Mouse (Mus musculus): Measurements from ENCODE around the gene Rarg. TPM values are rescaled to one million over a fixed set of nuclear protein-coding genes. Genes with fewer than 3 reads are reported as not detected.
A peak's percentile ranks its signal among the peaks of the same experiment; 100 is the strongest.

Gene Rarg
- polyA plus RNA-seq, 1 experiment from 2014 or later: 6.0 TPM

DNA sequence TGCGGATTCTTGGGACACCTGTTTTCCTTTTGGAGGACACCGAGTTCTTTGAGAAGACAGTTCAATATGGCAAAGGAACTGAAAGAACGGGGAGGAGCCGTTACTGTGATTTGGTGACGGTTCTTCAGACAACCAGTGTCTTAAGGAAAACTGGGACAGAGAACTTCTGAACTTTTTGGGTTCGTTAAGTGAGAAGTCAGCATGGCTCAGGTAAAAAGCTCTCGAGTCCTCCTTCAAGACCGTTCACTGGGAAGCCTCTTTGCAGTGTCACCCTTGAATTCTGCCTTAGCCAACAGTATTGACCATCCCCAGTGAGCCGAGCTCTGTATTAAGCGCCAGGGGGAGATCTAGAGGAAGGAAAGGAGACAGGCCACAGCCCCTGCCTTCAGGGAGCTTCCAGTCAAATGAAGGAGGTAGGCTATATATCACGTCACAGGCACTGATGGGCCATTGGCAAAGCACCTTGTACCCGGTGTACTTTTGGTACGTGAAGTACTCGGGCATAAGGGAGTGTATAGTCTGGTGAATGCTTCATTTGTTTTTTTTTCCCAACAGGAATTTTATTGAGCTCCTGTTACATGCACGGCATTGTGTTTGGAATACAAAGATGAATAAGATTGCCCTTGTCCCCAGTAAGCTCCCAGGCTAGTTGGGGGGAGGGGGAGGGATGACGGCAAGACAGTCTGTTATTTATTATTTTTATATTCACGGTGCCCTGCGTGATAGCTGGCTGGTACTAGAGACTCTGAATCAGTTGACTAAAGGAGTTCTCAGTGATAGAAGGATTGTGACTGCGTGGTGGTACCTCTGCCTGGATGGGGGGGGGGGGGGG is 52.4 kb downstream of the Rarg start, which contains the start of gene Csad:
Gene Csad (minus strand): TSS at position 51 of the 832 bp plus-strand sequence.
- DNase-seq (ENCODE audit: low spot score): no peak

DNA sequence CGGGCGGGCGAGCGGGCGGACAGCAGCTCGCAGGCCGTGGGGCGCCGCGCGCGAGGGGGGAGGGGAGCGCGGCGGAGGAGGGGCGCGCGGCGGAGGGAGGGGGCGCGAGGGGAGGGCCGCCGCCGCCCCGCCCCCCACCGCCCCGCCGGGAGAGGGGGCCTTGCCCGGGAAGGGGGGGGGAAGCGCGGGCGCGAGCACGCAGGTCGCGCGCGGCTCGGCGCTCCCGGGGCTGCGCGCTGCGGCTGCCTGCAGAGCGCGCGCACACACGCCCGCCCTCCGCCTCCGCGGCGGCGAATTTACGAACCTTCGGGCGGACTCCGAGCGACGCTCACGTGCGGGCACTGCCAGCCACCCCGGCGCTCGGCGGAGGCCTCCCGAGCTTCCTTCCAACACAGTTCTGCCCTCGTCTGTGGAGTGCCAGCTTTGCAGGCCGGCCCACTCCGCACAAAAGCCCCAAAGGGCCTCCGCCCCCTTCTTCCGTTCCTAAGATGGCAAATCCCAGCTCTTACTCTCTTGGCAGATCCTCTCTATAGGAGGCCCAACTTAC is 53.4 kb downstream of the Rarg start:
- DNase-seq (ENCODE audit: low spot score): peak; percentile 76

DNA sequence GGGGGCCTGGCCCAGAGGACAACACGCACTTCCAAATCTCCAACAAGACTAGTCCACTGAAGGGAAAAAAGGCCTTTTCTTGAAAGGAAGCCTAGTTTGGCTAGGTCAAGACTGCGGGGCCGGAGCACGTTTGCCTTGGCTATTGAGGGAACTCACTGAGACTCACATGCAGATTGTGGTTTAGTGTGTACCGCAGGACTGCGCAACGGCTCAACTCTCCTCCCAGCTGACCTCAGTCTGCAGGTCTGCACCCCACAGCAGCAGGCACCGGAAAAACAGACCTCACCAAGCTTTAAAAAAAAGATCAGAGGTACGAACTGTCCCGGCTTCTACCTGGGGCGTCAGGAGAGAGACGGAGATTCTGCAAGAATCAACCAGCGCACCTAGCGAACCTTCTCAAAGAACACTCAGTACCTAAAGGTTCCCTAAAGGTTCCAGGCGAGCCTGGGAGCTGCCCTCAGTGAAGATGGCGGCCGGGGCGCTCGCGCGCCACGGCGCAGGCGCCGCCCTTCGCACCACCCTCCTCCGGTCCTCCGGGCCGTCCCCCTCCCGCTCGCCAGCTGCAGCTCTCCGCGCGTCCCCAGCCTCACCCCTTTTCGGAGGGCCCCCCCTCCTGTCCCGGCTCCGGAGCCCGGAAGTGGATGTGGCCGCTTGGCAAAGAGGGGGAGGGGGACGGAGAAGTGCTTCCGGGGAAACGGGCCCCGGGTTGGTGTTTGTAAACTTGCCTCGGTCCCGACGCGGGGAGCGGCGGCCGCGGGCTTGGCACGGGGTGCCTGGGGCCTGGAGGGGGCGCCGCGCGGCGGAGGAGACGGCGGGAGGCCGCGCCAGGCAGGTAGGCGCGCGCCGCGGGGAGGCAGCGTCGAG is 54.1 kb downstream of the Rarg start, which contains the start of gene Zfp740:
Gene Zfp740 (plus strand): TSS at position 279 of the 864 bp plus-strand sequence.
- DNase-seq (ENCODE audit: low spot score): peak; percentile 98

DNA sequence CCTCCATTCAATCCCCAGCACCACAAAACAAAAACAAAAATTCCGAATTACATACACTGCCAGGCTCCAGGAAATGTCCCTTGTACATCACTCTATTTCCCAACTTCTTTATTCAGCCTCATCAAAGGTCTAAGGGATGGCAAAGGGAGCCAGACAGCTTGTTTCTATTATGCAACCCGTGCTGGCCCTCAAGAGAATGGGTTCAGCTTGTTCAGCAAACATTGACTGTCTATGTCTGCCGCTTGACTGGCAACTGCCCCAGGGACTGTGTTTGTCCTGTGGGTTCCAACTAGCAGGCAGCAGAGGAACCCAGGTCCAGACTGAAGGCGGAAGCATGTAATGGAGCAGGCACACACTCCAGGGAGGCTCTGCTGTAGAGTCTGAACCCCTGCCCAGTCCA is 58.5 kb downstream of the Rarg start:
- DNase-seq (ENCODE audit: low spot score): no peak

DNA sequence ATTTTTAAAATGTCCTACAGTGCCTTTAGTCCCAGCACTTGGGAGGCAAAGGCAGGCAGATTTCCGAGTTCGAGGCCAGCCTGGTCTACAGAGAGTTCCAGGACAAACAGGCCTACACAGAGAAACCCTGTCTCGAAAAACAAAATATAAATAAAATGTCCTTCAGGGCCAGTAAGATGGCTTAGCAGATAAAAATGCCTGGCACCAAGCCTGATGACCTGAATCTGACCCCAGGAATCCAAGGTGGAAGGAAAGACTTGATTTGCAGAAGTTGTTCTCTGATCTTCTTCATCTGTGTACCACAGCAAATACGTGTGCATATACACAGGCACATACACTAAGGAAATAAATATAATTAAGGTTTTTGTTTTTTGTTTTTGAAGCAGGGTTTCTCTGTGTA is 61.9 kb downstream of the Rarg start:
- DNase-seq (ENCODE audit: low spot score): no peak

DNA sequence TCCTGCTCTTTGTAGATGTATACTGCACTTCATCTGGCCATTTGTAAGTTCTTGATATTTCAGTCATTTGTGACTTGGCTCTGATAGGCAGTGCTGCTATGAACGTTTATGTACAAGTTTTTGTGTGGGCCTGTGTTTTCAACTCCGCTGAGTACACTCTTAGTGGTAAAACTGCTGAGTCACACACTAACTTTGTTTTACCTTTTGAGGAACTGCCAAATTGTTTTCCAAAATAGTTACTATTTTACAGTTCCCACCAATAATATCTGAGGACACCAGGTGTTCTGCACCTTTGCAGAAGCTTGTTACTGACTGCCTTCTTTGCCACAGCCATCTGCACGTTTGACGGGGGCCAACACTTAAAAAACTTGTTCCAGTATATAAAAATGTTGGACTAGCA is 62.9 kb downstream of the Rarg start:
- DNase-seq (ENCODE audit: low spot score): no peak

DNA sequence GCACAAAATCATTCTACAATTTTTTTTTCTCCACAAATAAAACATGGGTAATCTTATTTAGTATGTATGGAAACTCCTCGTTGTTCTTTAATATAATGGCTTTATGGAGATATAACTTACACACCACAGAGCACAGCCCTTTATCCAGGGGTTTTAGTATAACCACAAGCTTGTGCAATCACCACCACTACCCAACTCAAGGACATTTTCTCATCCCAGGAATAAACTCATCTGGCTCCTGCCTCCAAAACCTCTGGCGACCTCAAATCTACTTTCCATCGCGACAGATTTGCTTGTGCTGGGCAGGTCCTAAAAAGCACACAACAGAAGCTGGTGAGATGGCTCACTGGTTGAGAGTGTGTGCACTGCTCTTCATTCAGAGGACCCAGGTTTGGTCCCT is 63.7 kb downstream of the Rarg start:
- DNase-seq (ENCODE audit: low spot score): no peak

DNA sequence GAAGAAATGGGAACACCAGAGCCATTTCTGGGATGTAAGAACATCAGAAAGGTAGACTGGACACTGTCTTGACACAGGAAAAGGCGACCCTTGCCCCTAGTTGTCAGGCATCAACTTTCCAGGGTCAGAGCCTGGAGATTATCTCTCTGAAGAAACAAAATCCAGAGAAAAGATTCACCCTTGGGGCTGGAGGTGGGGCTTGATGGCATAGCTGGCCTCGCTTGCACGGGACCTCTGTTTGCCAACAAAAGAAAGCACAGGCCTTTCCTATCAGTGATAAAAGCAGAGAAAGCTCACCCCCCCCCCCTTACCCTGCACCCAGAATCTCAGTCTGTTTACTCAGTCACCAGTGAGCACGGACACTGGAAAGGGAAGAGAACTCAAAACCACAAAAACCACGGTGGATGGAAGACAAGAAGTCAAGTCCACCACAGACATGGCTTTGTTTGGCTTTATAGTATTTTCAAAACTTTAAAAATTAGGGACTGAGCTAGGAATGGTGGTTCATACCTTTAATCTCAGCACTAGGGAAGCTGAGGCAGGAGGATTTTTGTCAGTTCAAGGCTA is 64.4 kb downstream of the Rarg start:
- DNase-seq (ENCODE audit: low spot score): no peak

DNA sequence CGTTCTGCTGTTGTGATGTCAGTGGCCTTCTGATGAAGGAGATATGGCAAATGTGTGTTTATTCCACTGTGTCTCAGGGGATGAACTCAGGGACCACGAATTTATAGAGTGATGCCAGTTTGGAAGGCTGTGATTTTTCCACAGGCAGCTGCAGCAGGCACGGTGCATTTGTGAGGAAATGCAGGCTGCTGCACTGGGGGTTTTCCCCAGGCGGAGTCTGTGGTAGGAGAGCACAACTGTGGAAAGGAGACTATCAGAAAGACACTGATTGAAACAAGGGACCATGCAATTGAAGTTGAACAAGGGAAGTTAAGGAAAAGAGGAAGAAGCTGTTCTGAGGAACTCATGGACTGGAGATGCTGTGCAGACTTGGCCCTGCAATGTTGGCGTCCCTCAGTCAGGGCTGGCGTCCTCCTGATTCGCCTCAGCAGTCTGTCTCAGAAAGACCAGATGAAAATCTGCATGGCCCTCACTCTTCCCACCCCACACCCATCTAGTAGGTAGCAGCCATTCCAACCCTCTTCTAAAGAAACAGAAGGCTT is 65.0 kb downstream of the Rarg start:
- no peak for DNase-seq (ENCODE audit: low spot score)

DNA sequence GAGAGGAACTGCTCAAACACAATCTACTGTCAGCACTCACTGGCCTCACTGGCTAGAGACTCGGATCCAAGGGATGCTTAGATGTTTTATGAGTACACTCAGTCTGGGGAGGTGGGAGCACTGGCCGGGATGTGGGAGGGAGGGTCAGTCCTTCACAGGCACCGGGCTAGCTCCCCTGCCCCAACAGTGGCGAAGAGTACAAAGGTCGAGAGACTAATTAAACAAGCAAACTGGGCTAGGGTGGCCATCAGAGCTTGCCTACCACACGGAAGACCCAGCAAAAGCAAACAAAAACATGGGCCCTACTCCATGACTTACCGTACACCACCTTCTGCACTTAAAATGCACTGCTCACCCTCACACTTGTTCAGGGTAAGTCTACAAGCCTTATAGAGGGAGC is 65.6 kb downstream of the Rarg start:
- no peak for DNase-seq (ENCODE audit: low spot score)

DNA sequence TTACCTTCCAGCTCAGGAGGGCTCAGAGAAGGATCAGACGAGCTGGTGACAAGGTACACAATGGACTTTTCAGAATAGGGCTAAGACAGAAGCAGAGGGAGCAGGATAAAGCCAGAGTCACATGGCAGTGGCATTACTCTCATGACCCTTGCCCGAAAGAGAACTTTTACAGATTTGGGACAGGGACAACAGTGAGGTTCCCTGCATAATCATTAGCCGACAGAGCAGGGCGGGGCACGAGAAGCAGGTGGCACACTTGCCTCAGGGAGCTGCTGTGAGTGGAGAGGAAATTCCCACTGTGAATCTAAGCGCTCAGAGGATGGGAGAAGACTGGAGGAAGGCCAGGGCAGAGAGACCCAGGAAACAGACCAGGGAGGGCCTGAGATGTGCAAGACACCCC is 68.4 kb downstream of the Rarg start:
- no peak for DNase-seq (ENCODE audit: low spot score)

DNA sequence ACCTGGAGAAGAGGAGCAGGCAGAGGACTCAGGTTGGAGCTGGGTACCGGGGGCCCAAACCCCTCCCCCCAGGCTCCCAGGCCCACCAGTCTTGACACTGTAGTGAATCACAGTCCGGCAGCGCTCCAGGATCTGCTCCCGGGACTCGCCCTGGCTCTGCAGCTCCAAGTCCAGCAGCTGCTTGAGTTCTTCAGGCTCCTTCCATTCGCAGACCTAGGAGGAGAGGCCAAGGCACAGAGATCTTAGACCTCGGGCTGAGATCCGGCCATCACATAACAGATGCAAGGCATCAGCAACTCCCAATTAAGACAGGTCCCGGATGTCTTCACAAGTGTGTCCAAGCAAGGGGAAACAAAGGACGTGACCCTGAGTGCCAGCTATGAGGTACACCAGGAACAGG is 69.2 kb downstream of the Rarg start:
- DNase-seq (ENCODE audit: low spot score): no peak

DNA sequence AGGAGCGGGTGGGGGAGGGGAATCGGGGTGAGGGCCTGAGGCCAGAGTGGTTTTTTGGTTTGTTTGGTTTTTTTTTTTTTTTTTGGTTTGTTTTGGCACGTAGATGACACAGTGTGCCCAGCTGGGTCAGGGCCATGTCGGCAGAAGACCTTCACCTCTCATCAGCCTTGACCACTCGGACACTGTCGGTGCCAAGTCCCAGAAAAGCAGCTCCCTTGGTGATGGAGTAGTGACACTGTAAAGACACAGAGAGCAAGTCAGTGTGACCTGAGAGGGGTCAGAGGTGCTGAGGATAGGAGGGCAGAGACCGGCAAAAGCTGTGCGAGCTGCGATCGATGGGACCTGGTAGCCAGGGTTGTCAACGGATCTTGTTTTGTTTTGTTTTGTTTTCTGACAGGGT is 71.1 kb downstream of the Rarg start:
- no peak for DNase-seq (ENCODE audit: low spot score)

Other genes with a start within 250 kb of the Rarg start
- gene Krt18, start 229.3 kb downstream of the Rarg start, polyA plus RNA-seq (2015; fragmentation: Nextera tagmentation; extraction: Ambion mirVana): 1,281 and 1,324 TPM in 2 replicates
- gene Eif4b, start 183.7 kb downstream of the Rarg start, polyA plus RNA-seq (2015; fragmentation: Nextera tagmentation; extraction: Ambion mirVana): 93.3 and 103 TPM in 2 replicates
- gene Tns2, start 157.1 kb downstream of the Rarg start, polyA plus RNA-seq (2015; fragmentation: Nextera tagmentation; extraction: Ambion mirVana): 4.4 and 5.2 TPM in 2 replicates
- gene Spryd3, start 121.3 kb downstream of the Rarg start, polyA plus RNA-seq (2015; fragmentation: Nextera tagmentation; extraction: Ambion mirVana): 19.1 and 19.9 TPM in 2 replicates
- 6.8 and 7.5 TPM in 2 replicates for gene Igfbp6, start 113.2 kb downstream of the Rarg start, polyA plus RNA-seq (2015; fragmentation: Nextera tagmentation; extraction: Ambion mirVana)
- 1.0 and 1.1 TPM in 2 replicates for gene Soat2, start 107.0 kb downstream of the Rarg start, polyA plus RNA-seq (2015; fragmentation: Nextera tagmentation; extraction: Ambion mirVana)
- gene Zfp740, start 54.3 kb downstream of the Rarg start, polyA plus RNA-seq (2015; fragmentation: Nextera tagmentation; extraction: Ambion mirVana): 48.8 and 64.9 TPM in 2 replicates
- 32.2 and 33.7 TPM in 2 replicates for gene Csad, start 52.8 kb downstream of the Rarg start, polyA plus RNA-seq (2015; fragmentation: Nextera tagmentation; extraction: Ambion mirVana)
- gene Itgb7, start 25.6 kb downstream of the Rarg start, polyA plus RNA-seq (2015; fragmentation: Nextera tagmentation; extraction: Ambion mirVana): 65.6 and 68.7 TPM in 2 replicates
- gene Gm9918, start 13.0 kb upstream of the Rarg start, polyA plus RNA-seq (2015; fragmentation: Nextera tagmentation; extraction: Ambion mirVana): 0.17 and 0.26 TPM in 2 replicates
- gene Mfsd5, start 21.9 kb upstream of the Rarg start, polyA plus RNA-seq (2015; fragmentation: Nextera tagmentation; extraction: Ambion mirVana): 53.5 and 55.1 TPM in 2 replicates
- gene Espl1, start 38.7 kb upstream of the Rarg start, polyA plus RNA-seq (2015; fragmentation: Nextera tagmentation; extraction: Ambion mirVana): 17.7 and 18.0 TPM in 2 replicates
- gene Pfdn5, start 68.6 kb upstream of the Rarg start, polyA plus RNA-seq (2015; fragmentation: Nextera tagmentation; extraction: Ambion mirVana): 446 and 454 TPM in 2 replicates
- 94.7 and 107 TPM in 2 replicates for gene Myg1, start 74.2 kb upstream of the Rarg start, polyA plus RNA-seq (2015; fragmentation: Nextera tagmentation; extraction: Ambion mirVana)
- gene Aaas, start 93.3 kb upstream of the Rarg start, polyA plus RNA-seq (2015; fragmentation: Nextera tagmentation; extraction: Ambion mirVana): 56.8 and 61.7 TPM in 2 replicates
- 0.10 and 0.13 TPM in 2 replicates for gene Sp7, start 109.7 kb upstream of the Rarg start, polyA plus RNA-seq (2015; fragmentation: Nextera tagmentation; extraction: Ambion mirVana)
- gene Sp1, start 148.6 kb upstream of the Rarg start, polyA plus RNA-seq (2015; fragmentation: Nextera tagmentation; extraction: Ambion mirVana): 9.7 and 10.9 TPM in 2 replicates
- 1.8 and 2.1 TPM in 2 replicates for gene Amhr2, start 187.8 kb upstream of the Rarg start, polyA plus RNA-seq (2015; fragmentation: Nextera tagmentation; extraction: Ambion mirVana)
- 88.9 and 90.3 TPM in 2 replicates for gene Prr13, start 201.5 kb upstream of the Rarg start, polyA plus RNA-seq (2015; fragmentation: Nextera tagmentation; extraction: Ambion mirVana)
- gene Pcbp2, start 213.0 kb upstream of the Rarg start, polyA plus RNA-seq (2015; fragmentation: Nextera tagmentation; extraction: Ambion mirVana): 263 and 265 TPM in 2 replicates
- gene Gm10337, start 246.2 kb upstream of the Rarg start, polyA plus RNA-seq (2015; fragmentation: Nextera tagmentation; extraction: Ambion mirVana): 2.0 TPM in 1 of 2 replicates, not detected in the other

Data from thymus, postnatal 0 days (tissue).